19 mouse cellular contexts compared by ENCODE assay signal in the genomic region with DNA sequence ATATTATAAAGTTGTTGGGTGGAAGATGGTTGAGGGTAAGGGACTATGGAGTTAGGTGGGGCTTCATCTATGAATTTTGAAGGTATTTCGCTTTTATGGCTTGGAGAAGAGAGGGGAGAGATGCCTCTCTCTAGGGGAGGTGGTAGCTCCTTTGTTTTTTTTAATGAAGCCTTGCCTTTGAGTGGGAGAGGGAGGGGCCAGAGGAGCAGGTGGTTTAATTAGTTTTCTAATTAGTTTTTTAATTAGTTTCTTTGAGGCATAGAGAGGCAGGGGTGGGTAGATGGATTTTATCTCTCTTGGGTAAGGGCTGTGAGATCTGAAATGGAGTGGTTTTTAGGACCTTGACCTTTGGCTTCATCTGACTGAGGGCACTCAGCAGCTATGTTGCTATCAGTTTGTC. TPM values are rescaled to one million over a fixed set of nuclear protein-coding genes. Genes with fewer than 3 reads are reported as not detected.
DNase-seq lines count a peak whose midpoint lies in the region; ATAC-seq lines count a peak whose summit lies in the region.
"Had no signal": no experiment of that assay in that cellular context is flagged by ENCODE, and none has a peak within 500 bp of the region (broad histone marks: within the 10 kb centered on the region; RNA-seq: fewer than 3 reads in every experiment).

No protein-coding gene starts in this region.

- H3K27ac ChIP-seq in midbrain, embryonic 12.5 days (replicated peaks): no peak overlapping the region
- no peak overlapping the region for H3K27ac ChIP-seq in midbrain, embryonic 11.5 days (ENCODE audit: low read depth, low read length)
- H3K27ac ChIP-seq in forebrain, embryonic 16.5 days (ENCODE audit: low read length): no peak overlapping the region
- no peak overlapping the region for H3K27ac ChIP-seq in neural tube, embryonic 14.5 days (ENCODE audit: low read depth, low read length)
- H3K27ac ChIP-seq: gastrocnemius, adult 2 months; heart, embryonic 15.5 days; limb, embryonic 13.5 days; liver, embryonic 14.5 days had no signal

- 91% methylated on average over 1 of the region's 1 CpGs for WGBS in midbrain, embryonic 12.5 days
- 84% methylated on average over 1 of the region's 1 CpGs for WGBS in midbrain, embryonic 11.5 days
- WGBS in forebrain, embryonic 16.5 days: 50% methylated on average over 1 of the region's 1 CpGs
- WGBS in neural tube, embryonic 14.5 days: 64% methylated on average over 1 of the region's 1 CpGs

- no peak overlapping the region for H3K4me2 ChIP-seq in midbrain, embryonic 12.5 days (replicated peaks)
- no peak overlapping the region for H3K4me2 ChIP-seq in midbrain, embryonic 11.5 days
- H3K4me2 ChIP-seq in forebrain, embryonic 16.5 days (ENCODE audit: low read length): no peak overlapping the region
- no peak overlapping the region for H3K4me2 ChIP-seq in neural tube, embryonic 14.5 days (ENCODE audit: low read depth, low read length)
- H3K4me2 ChIP-seq: heart, embryonic 15.5 days; limb, embryonic 13.5 days had no signal

- H3K9me3 ChIP-seq in midbrain, embryonic 12.5 days: no peaks in the 10 kb centered on the region
- no peaks in the 10 kb centered on the region for H3K9me3 ChIP-seq in midbrain, embryonic 11.5 days (ENCODE audit: control insufficient read depth, low read length)
- H3K9me3 ChIP-seq in forebrain, embryonic 16.5 days (ENCODE audit: control insufficient read depth, low read length): no peaks in the 10 kb centered on the region
- no peaks in the 10 kb centered on the region for H3K9me3 ChIP-seq in neural tube, embryonic 14.5 days (ENCODE audit: control insufficient read depth, low read length)
- H3K9me3 ChIP-seq: heart, embryonic 15.5 days; limb, embryonic 13.5 days had no signal

- ATAC-seq in midbrain, embryonic 12.5 days (ENCODE audit: low FRiP score, low read depth): peak; percentile 67; the same call in 1 of the 2 replicates
- no peak for ATAC-seq in midbrain, embryonic 11.5 days (ENCODE audit: low FRiP score)
- ATAC-seq in forebrain, embryonic 16.5 days: peak; percentile 57
- ATAC-seq in neural tube, embryonic 14.5 days (ENCODE audit: low read depth): peak; percentile 91

- peak; percentile 14 for DNase-seq in cerebellum, adult 9-11 months
- DNase-seq in cerebellum, postnatal 36 days: no peak
- no peak for DNase-seq in midbrain, embryonic 11.5 days (ENCODE audit: low spot score, missing footprints)
- DNase-seq in heart, adult 9 months (ENCODE audit: low spot score in 2 of 2): no peak
- no peak for DNase-seq in kidney, postnatal 36 days
- DNase-seq: gastrocnemius, adult 2 months; heart, adult 11 months; kidney, adult 11 months; kidney, postnatal 10 days; right cerebral cortex, postnatal 14 days; thymus, postnatal 25 days had no signal

- H3K4me3 ChIP-seq in midbrain, embryonic 12.5 days: no peak overlapping the region
- no peak overlapping the region for H3K4me3 ChIP-seq in midbrain, embryonic 11.5 days (ENCODE audit: low read depth, low read length)
- H3K4me3 ChIP-seq in forebrain, embryonic 16.5 days (replicated peaks; ENCODE audit: low read length): no peak overlapping the region
- H3K4me3 ChIP-seq in neural tube, embryonic 14.5 days (ENCODE audit: low read depth, low read length): no peak overlapping the region
- H3K4me3 ChIP-seq: gastrocnemius, adult 2 months; heart, embryonic 15.5 days; limb, embryonic 13.5 days had no signal

- no peaks in the 10 kb centered on the region for H3K4me1 ChIP-seq in midbrain, embryonic 12.5 days
- H3K4me1 ChIP-seq in midbrain, embryonic 11.5 days (ENCODE audit: control insufficient read depth, insufficient read depth, low read length): no peaks in the 10 kb centered on the region
- peaks cover 7% of the 10 kb centered on the region for H3K4me1 ChIP-seq in forebrain, embryonic 16.5 days (replicated peaks; ENCODE audit: control insufficient read depth, insufficient read depth, low read length)
- H3K4me1 ChIP-seq in neural tube, embryonic 14.5 days (ENCODE audit: control insufficient read depth, insufficient read depth, low read length): no peaks in the 10 kb centered on the region
- H3K4me1 ChIP-seq: heart, embryonic 15.5 days; limb, embryonic 13.5 days had no signal

- no peaks in the 10 kb centered on the region for H3K27me3 ChIP-seq in midbrain, embryonic 12.5 days
- no peaks in the 10 kb centered on the region for H3K27me3 ChIP-seq in midbrain, embryonic 11.5 days (ENCODE audit: control insufficient read depth, insufficient read depth, low read length)
- no peaks in the 10 kb centered on the region for H3K27me3 ChIP-seq in forebrain, embryonic 16.5 days (replicated peaks; ENCODE audit: control insufficient read depth, insufficient read depth, low read length)
- no peaks in the 10 kb centered on the region for H3K27me3 ChIP-seq in neural tube, embryonic 14.5 days (ENCODE audit: control insufficient read depth, insufficient read depth, low read length)
- H3K27me3 ChIP-seq: heart, embryonic 15.5 days; limb, embryonic 13.5 days had no signal

- H3K36me3 ChIP-seq in midbrain, embryonic 12.5 days: no peaks in the 10 kb centered on the region
- no peaks in the 10 kb centered on the region for H3K36me3 ChIP-seq in midbrain, embryonic 11.5 days (ENCODE audit: control insufficient read depth, insufficient read depth, low read length)
- H3K36me3 ChIP-seq in forebrain, embryonic 16.5 days (ENCODE audit: control insufficient read depth, insufficient read depth): no peaks in the 10 kb centered on the region
- no peaks in the 10 kb centered on the region for H3K36me3 ChIP-seq in neural tube, embryonic 14.5 days (ENCODE audit: control insufficient read depth, insufficient read depth, low read length)
- H3K36me3 ChIP-seq: heart, embryonic 15.5 days; limb, embryonic 13.5 days had no signal

- no peak overlapping the region for H3K9ac ChIP-seq in midbrain, embryonic 12.5 days (replicated peaks)
- H3K9ac ChIP-seq in midbrain, embryonic 11.5 days (ENCODE audit: low read length): no peak overlapping the region
- H3K9ac ChIP-seq in forebrain, embryonic 16.5 days (replicated peaks; ENCODE audit: low read depth, low read length): no peak overlapping the region
- H3K9ac ChIP-seq in neural tube, embryonic 14.5 days (replicated peaks; ENCODE audit: low read depth, low read length): no peak overlapping the region
- H3K9ac ChIP-seq: heart, embryonic 15.5 days; limb, embryonic 13.5 days; liver, embryonic 14.5 days had no signal

RNA-seq across cellular contexts. Expression of a gene that starts 29.0 kb away (rescaled TPM):
- polyA plus RNA-seq in midbrain, embryonic 12.5 days (2016; fragmentation: Nextera tagmentation; extraction: Ambion mirVana): not detected in 2 replicates
- polyA plus RNA-seq in midbrain, embryonic 11.5 days (2014; fragmentation: Nextera tagmentation; extraction: Ambion mirVana): 0.04 TPM in 1 of 2 replicates, not detected in the other
- not detected in 2 replicates for polyA plus RNA-seq in forebrain, embryonic 16.5 days (2015; fragmentation: Nextera tagmentation; extraction: Ambion mirVana)
- polyA plus RNA-seq in neural tube, embryonic 14.5 days (2014; fragmentation: Nextera tagmentation; extraction: Ambion mirVana): 0.05 and 0.11 TPM in 2 replicates
- polyA plus RNA-seq: embryonic facial prominence, embryonic 14.5 days; heart, embryonic 15.5 days; limb, embryonic 13.5 days; liver, embryonic 14.5 days; lung, embryonic 16.5 days had no signal

RNA-seq across cellular contexts. Expression of a gene that starts 31.4 kb away (rescaled TPM):
- polyA plus RNA-seq in midbrain, embryonic 12.5 days (2016; fragmentation: Nextera tagmentation; extraction: Ambion mirVana): 0.07 and 0.14 TPM in 2 replicates
- 0.06 TPM in 1 of 2 replicates, not detected in the other for polyA plus RNA-seq in midbrain, embryonic 11.5 days (2014; fragmentation: Nextera tagmentation; extraction: Ambion mirVana)
- polyA plus RNA-seq in forebrain, embryonic 16.5 days (2015; fragmentation: Nextera tagmentation; extraction: Ambion mirVana): 0.24 and 0.29 TPM in 2 replicates
- 0.18 and 0.20 TPM in 2 replicates for polyA plus RNA-seq in neural tube, embryonic 14.5 days (2014; fragmentation: Nextera tagmentation; extraction: Ambion mirVana)
- polyA plus RNA-seq: lung, embryonic 16.5 days had no signal
